Mouse (Mus musculus) heart, embryonic 10.5 days (tissue): Measurements from ENCODE around the gene Lypd8. TPM values are rescaled to one million over a fixed set of nuclear protein-coding genes. Genes with fewer than 3 reads are reported as not detected.

Experiments
- DNase-seq: peaks from one replicate; pipeline ENCODE4 v3.0.0-alpha.2; 2017; ENCODE audit warnings: low spot score
- H3K27ac ChIP-seq: fragments of 300-500 bp; sonication (generic); 2 replicates; pipeline ENCODE4 v1.5.1; 2016; ENCODE audit warnings: mild to moderate bottlenecking
- H3K27me3 ChIP-seq: fragments of 300-500 bp; sonication (generic); 2 replicates; pipeline ENCODE4 v1.6.1; 2016; ENCODE audit warnings: mild to moderate bottlenecking; ENCODE audit not compliant: poor library complexity, insufficient read depth, severe bottlenecking
- H3K36me3 ChIP-seq: fragments of 300-500 bp; sonication (generic); 2 replicates; pipeline ENCODE4 v1.6.1; 2016; ENCODE audit warnings: mild to moderate bottlenecking, moderate library complexity
- H3K4me1 ChIP-seq: fragments of 300-500 bp; sonication (generic); 2 replicates; pipeline ENCODE4 v1.6.1; 2016; ENCODE audit warnings: mild to moderate bottlenecking
- H3K4me3 ChIP-seq: fragments of 300-500 bp; sonication (generic); 2 replicates; pipeline ENCODE4 v1.5.1; 2016; ENCODE audit warnings: mild to moderate bottlenecking, moderate library complexity
- H3K9me3 ChIP-seq: fragments of 300-500 bp; sonication (generic); 2 replicates; pipeline ENCODE4 v1.6.1; 2016; ENCODE audit warnings: mild to moderate bottlenecking, moderate library complexity
- WGBS: fragments of 180-500 bp; shearing (Covaris S2); methylation state at CpG from one replicate; pipeline ENCODE4 v1.1.7; 2016; 5-methylcytosine and 5-hydroxymethylcytosine counted together
- polyA plus RNA-seq: library from polyadenylated mRNA; unstranded; fragments of >200 nt; fragmentation: Nextera tagmentation; extraction: Ambion mirVana; gene quantifications from 2 replicates; pipeline ENCODE4 v1.2.1, GENCODE M21; 2016

Gene Lypd8
- polyA plus RNA-seq = not detected in 2 replicates

DNA sequence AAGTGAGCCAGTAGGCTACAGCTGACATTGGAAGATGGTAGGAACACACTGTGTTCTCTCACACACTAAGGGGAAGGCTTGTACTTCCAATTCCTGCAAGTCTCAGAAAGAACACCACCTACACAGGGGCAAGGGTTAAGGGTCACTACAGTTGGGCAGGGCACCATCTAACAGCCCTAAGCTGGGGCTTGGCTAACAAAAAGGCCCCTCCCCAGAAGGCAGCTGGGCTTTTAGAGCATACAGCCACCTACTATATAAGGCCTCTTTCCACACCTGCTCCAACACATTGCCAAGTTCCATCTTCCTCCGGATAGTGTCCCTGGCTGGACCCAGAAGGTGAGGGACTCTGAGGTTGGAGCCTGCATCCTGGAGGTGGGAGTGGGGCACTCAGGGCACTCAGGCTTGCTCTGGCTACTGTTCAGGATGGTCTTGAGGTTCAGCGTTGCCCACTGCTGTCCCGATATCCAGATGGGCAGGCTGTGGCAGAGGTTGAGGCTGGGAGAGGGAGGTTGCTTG, at the start of gene Lypd8:
TSS of gene Lypd8 (plus strand) at position 281 of the 516 bp plus-strand sequence.
- H3K9me3 ChIP-seq = no peaks in the 10 kb centered on the region
- DNase-seq = no peak
- H3K36me3 ChIP-seq = no peaks in the 10 kb centered on the region
- no peak within 1 kb of the TSS for H3K27ac ChIP-seq
- H3K4me3 ChIP-seq = no peak within 1 kb of the TSS
- no peaks in the 10 kb centered on the region for H3K4me1 ChIP-seq
- H3K27me3 ChIP-seq = no peaks in the 10 kb centered on the region
- 81% methylated on average over 3 of the region's 3 CpGs for WGBS

GRCm38 (mm10) chr11:58329906-58330275, 49.0 kb upstream of the Lypd8 start:
- WGBS = under 1% methylated on average over 21 of the region's 21 CpGs
- DNase-seq = no peak
- H3K36me3 ChIP-seq = peaks cover 40% of the 10 kb centered on the region
- peak overlapping the region; percentile 91 for H3K4me3 ChIP-seq
- peak overlapping the region; percentile 94 for H3K27ac ChIP-seq
- H3K9me3 ChIP-seq = no peaks in the 10 kb centered on the region
- H3K4me1 ChIP-seq = peaks cover 36% of the 10 kb centered on the region
- no peaks in the 10 kb centered on the region for H3K27me3 ChIP-seq

- under 1% methylated on average over 52 of the region's 52 CpGs for WGBS
- peak within 1 kb of the TSS; percentile 91 for H3K4me3 ChIP-seq
- peaks cover 37% of the 10 kb centered on the region for H3K4me1 ChIP-seq
- peaks cover 41% of the 10 kb centered on the region for H3K36me3 ChIP-seq
- no peaks in the 10 kb centered on the region for H3K9me3 ChIP-seq
- no peaks in the 10 kb centered on the region for H3K27me3 ChIP-seq
- peak; percentile 97 for DNase-seq
- peak within 1 kb of the TSS; percentile 94 for H3K27ac ChIP-seq
These were observed 48.3 kb upstream of the Lypd8 start, which contains the start of the genes Zfp672 and Sh3bp5l for GRCm38 (mm10) chr11:58330276-58331148. Gene Zfp672 (minus strand): TSS chr11:58330339. Gene Sh3bp5l (plus strand): TSS chr11:58330724.

DNA sequence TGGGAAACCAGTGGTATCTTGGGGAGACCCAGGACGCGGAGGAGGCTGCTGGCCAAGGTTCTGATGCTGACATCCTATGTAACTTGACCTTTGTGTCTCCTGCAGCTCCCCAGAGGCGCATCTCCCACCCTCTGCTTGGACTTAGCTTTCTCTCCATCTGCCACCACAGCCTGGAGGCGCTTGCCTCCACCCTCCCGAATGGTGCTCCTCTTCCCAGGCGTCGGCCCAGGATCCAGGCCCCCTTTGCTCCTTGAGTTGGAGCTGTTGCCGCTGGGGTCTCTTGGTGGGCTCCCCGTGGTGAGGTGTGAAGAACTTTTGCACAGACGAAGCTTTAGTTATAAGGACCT, 47.7 kb upstream of the Lypd8 start:
- H3K9me3 ChIP-seq = no peaks in the 10 kb centered on the region
- DNase-seq = no peak
- H3K4me3 ChIP-seq = peak overlapping the region; percentile 91
- peaks cover 37% of the 10 kb centered on the region for H3K4me1 ChIP-seq
- no peaks in the 10 kb centered on the region for H3K27me3 ChIP-seq
- WGBS = 14% methylated on average over 10 of the region's 10 CpGs
- peaks cover 45% of the 10 kb centered on the region for H3K36me3 ChIP-seq
- peak overlapping the region; percentile 94 for H3K27ac ChIP-seq

GRCm38 (mm10) chr11:58331546-58331945, 47.3 kb upstream of the Lypd8 start:
- peaks cover 37% of the 10 kb centered on the region for H3K4me1 ChIP-seq
- peak overlapping the region; percentile 91 for H3K4me3 ChIP-seq
- peaks cover 46% of the 10 kb centered on the region for H3K36me3 ChIP-seq
- peak overlapping the region; percentile 94; the same call in 1 of the 2 replicates for H3K27ac ChIP-seq
- WGBS = 87% methylated on average over 6 of the region's 6 CpGs
- H3K9me3 ChIP-seq = no peaks in the 10 kb centered on the region
- DNase-seq = no peak
- H3K27me3 ChIP-seq = no peaks in the 10 kb centered on the region

DNA sequence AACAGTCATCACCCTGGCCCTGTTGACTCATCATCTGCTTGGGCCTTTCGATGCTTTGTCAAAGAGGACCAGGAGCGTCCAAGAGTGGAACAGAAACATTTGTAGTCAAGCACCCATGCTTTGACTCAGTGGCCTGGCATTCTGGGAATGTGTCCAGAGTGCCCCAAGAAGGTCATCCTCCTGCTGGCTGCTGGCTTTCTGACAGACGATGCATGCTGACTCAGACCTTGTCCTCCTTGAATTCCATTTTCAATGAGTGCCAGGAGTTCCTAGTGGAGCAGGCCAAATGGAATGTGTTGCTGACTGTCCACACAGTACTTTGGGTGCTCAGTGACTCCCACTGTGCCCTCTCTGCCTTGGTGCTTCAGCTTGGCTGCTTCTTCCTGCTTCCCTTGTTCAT, 44.1 kb upstream of the Lypd8 start:
- Histone ChIP-seq H3K4me3 (no peak overlapping the region), H3K27me3 (no peaks in the 10 kb centered on the region), H3K36me3 (peaks cover 59% of the 10 kb centered on the region), H3K27ac (peak overlapping the region; percentile 16; the same call in 1 of the 2 replicates), H3K9me3 (no peaks in the 10 kb centered on the region), H3K4me1 (peaks cover 29% of the 10 kb centered on the region)
- DNase-seq = no peak
- 49% methylated on average over 3 of the region's 3 CpGs for WGBS

GRCm38 (mm10) chr11:58346745-58347144, 32.1 kb upstream of the Lypd8 start:
- Histone ChIP-seq H3K36me3 (peaks cover 49% of the 10 kb centered on the region), H3K9me3 (no peaks in the 10 kb centered on the region), H3K27me3 (no peaks in the 10 kb centered on the region), H3K4me1 (no peaks in the 10 kb centered on the region), H3K4me3 (no peak overlapping the region), H3K27ac (no peak overlapping the region)
- 88% methylated on average over 4 of the region's 4 CpGs for WGBS
- no peak for DNase-seq

- H3K27ac ChIP-seq = no peak overlapping the region
- H3K27me3 ChIP-seq = no peaks in the 10 kb centered on the region
- peaks cover 22% of the 10 kb centered on the region for H3K36me3 ChIP-seq
- no peaks in the 10 kb centered on the region for H3K9me3 ChIP-seq
- WGBS = 70% methylated on average over 4 of the region's 4 CpGs
- no peak overlapping the region for H3K4me3 ChIP-seq
- peaks cover 7% of the 10 kb centered on the region; the same call in 1 of the 2 replicates for H3K4me1 ChIP-seq
- no peak for DNase-seq
These were observed 28.2 kb upstream of the Lypd8 start for GRCm38 (mm10) chr11:58350628-58351027.

DNA sequence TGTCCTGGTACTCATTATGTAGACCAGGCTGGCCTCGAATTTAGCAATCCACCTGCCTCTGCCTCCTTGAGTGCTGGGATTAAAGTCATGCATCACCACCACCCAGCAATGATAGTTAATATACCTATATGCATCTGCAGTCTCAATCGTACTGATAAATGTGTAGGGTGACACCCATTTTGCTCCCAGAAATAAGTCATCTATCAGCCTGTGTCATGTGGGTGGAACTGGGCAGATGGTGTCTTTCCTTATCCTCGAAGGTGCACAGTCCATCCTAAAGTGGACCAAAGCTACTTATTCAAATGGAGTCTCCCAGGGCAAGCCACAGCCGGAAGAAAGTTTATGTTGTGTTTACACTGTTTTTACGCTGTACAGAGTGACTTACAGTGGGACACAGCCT, 27.7 kb upstream of the Lypd8 start:
- Histone ChIP-seq H3K27ac (no peak overlapping the region), H3K4me3 (no peak overlapping the region), H3K9me3 (no peaks in the 10 kb centered on the region), H3K27me3 (no peaks in the 10 kb centered on the region), H3K4me1 (peaks cover 7% of the 10 kb centered on the region; the same call in 1 of the 2 replicates), H3K36me3 (peaks cover 16% of the 10 kb centered on the region)
- DNase-seq = no peak
- 87% methylated on average over 5 of the region's 5 CpGs for WGBS

DNA sequence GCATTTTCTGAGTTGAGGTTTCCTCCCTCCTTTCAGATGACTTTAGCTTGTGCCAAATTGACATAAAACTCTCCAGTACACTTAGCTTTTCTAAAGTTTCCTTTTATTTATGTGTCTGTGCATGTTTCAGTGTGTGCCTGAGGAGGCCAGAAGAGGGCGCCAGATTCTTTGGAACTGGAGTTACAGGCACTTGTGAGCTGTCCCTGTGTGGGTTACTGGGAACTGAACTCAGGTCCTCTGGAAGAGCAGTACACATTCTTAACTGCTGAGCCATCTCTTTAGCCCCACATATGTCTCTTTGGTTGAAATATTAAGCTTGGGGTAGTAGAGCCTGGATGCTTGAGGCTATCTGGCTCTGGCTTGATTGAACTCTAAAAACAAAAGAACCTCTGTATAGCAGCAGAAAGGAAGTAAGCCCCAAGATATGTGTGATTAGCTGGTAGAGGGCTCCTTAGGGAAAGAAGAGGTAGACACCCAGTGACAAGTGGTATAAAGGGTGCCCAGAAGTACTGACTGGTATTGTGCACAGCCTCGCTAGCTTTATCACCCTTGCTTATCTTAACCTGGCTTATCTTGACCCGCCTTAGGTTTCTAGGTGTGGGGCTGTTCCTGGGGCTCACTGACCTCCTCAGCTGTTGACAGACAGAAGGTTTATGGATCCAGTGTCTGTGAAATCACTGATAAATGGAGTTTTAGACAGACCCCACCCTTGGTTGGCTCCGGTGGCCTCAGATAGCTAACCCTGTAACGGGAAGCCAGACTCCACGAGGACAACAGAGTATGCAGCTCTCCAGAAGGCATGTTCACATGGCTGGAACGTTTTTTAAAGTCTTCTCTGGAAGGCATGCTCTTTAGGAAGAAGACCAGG, 25.9 kb upstream of the Lypd8 start:
- WGBS = 10% methylated on average over 7 of the region's 7 CpGs
- H3K27me3 ChIP-seq = no peaks in the 10 kb centered on the region
- H3K36me3 ChIP-seq = no peaks in the 10 kb centered on the region
- peaks cover 7% of the 10 kb centered on the region; the same call in 1 of the 2 replicates for H3K4me1 ChIP-seq
- H3K27ac ChIP-seq = 0 out of 2 replicates have a peak overlapping the region, but pooled peaks have one; percentile 9
- peak; percentile 83 for DNase-seq
- H3K9me3 ChIP-seq = no peaks in the 10 kb centered on the region
- no peak overlapping the region for H3K4me3 ChIP-seq

- H3K27me3 ChIP-seq = no peaks in the 10 kb centered on the region
- no peak overlapping the region for H3K4me3 ChIP-seq
- no peak for DNase-seq
- H3K9me3 ChIP-seq = no peaks in the 10 kb centered on the region
- no peaks in the 10 kb centered on the region for H3K36me3 ChIP-seq
- 63% methylated on average over 3 of the region's 3 CpGs for WGBS
- H3K4me1 ChIP-seq = peaks cover 7% of the 10 kb centered on the region; the same call in 1 of the 2 replicates
- H3K27ac ChIP-seq = peak overlapping the region; percentile 9; the same call in 1 of the 2 replicates
These were observed 25.1 kb upstream of the Lypd8 start for GRCm38 (mm10) chr11:58353709-58354108.

DNA sequence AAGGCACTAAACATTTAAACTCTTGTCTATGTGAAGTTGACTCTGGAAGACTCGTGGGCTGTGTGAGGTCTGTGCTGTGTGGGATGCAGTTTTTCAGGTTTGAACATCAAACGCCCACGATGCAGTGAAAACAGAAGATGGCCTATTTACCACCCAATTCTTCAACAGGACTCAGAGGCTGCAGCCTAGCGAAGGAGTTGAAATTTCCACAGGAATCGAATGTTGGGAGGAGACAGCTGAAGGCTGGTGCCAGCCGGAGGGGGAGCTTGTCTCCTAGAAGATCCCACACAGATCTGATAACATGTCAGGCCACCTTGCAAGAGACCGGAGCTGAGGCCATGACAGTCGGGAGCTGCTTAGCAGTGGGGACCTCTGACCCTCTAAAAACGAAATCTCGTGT, 24.4 kb upstream of the Lypd8 start:
- H3K27me3 ChIP-seq = no peaks in the 10 kb centered on the region
- H3K4me1 ChIP-seq = peaks cover 7% of the 10 kb centered on the region; the same call in 1 of the 2 replicates
- H3K9me3 ChIP-seq = no peaks in the 10 kb centered on the region
- DNase-seq = no peak
- H3K4me3 ChIP-seq = no peak overlapping the region
- WGBS = 57% methylated on average over 10 of the region's 10 CpGs
- H3K27ac ChIP-seq = no peak overlapping the region
- no peaks in the 10 kb centered on the region for H3K36me3 ChIP-seq
